Mouse (Mus musculus) cerebellum, adult 2 months (tissue): ENCODE data around the gene Wdfy1.

Source experiments
- CTCF ChIP-seq: fragments of 200-500 bp; IDR thresholded peaks from 2 replicates; pipeline ENCODE4 v1.5.1; 2011; ENCODE audit warnings: low read depth, mild to moderate bottlenecking, control low read depth, low read length, moderate library complexity, borderline replicate concordance; ENCODE audit not compliant: insufficient read depth
- POLR2A ChIP-seq: fragments of 200-500 bp; IDR thresholded peaks from 2 replicates; pipeline ENCODE4 v1.6.1; 2011; ENCODE audit warnings: low read length, control low read depth, borderline replicate concordance; ENCODE audit not compliant: insufficient read depth

DNA sequence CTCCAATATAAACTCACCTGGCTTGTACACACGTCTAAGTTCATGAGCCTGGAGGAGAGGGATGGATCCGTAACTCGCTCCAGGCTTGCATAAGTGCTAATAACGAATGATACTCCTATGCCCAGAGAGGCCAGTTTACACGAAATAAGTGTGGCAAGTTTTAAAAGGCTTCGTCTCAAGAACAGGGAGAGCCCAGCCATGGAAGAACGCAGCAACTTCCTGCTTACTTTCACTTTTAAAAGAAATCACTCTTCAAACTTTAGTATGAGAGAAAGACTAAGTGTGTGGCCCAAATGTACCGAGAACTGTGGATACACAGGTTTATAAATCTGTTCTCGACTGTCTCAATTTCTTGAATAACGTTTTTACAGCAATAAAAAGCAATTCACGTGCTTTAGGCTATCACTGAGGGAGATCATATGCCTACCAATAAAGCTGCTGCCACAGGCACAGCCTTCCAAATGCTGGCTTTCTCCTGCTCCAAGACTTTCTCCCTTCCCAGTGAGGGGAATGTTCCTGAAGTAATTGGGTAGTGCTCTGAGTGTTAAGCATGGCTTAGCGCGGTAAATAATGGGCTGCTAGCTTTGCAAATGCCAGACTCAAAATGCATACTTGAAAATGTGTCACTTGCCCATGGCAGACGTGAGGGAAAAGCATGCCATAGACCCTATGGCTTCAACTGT is 48.1 kb upstream of the Wdfy1 start:
- TF ChIP-seq CTCF = no peak
- no peak for TF ChIP-seq POLR2A
